Mouse (Mus musculus): ENCODE results near the gene Olfr1408.

Gene Olfr1408

GRCm38 (mm10) chr1:173137274-173137673 is at the start of gene Olfr1408:
TSS of gene Olfr1408 (minus strand) at chr1:173137374.
- DNase-seq, result no peak

GRCm38 (mm10) chr1:173174154-173174842 is 37.1 kb upstream of the Olfr1408 start:
- no peak for DNase-seq

All from kidney, postnatal 14 days (tissue).